ENCODE assay signal across 23 mouse cellular contexts in genomic region chr4:115733746-115734145, GRCm38 (mm10). TPM values are rescaled to one million over a fixed set of nuclear protein-coding genes. Genes with fewer than 3 reads are reported as not detected.
"Had no signal": no experiment of that assay in that cellular context is flagged by ENCODE, and none has a peak within 500 bp of the region (broad histone marks: within the 10 kb centered on the region; RNA-seq: fewer than 3 reads in every experiment).

No protein-coding gene starts in this region.

- H3K4me2 ChIP-seq: liver, embryonic 13.5 days; midbrain, embryonic 13.5 days; stomach, embryonic 15.5 days had no signal

- H3K9me3 ChIP-seq: liver, embryonic 13.5 days; midbrain, embryonic 10.5 days; midbrain, embryonic 13.5 days; stomach, embryonic 15.5 days had no signal

- DNase-seq: kidney, adult 2 months; kidney, postnatal 25 days; layer of hippocampus, adult 9-11 months; liver, embryonic 13.5 days; lung, adult 2 months; lung, postnatal 14 days; lung, postnatal 4 days; thymus, adult 2 months; thymus, postnatal 25 days had no signal

- H3K36me3 ChIP-seq: liver, embryonic 13.5 days; midbrain, embryonic 10.5 days; midbrain, embryonic 13.5 days; stomach, embryonic 15.5 days had no signal

- H3K4me3 ChIP-seq: layer of hippocampus, adult 2 months; liver, embryonic 13.5 days; midbrain, embryonic 10.5 days; midbrain, embryonic 13.5 days; myocyte; stomach, embryonic 15.5 days had no signal

- H3K9ac ChIP-seq: liver, embryonic 13.5 days; midbrain, embryonic 13.5 days; stomach, embryonic 15.5 days had no signal

- H3K27ac ChIP-seq: kidney, postnatal 0 days; layer of hippocampus, adult 2 months; liver, embryonic 13.5 days; midbrain, embryonic 10.5 days; midbrain, embryonic 13.5 days; stomach, embryonic 15.5 days had no signal

- H3K27me3 ChIP-seq: stomach, embryonic 15.5 days had no signal

- ATAC-seq: midbrain, embryonic 13.5 days; midbrain, embryonic 16.5 days had no signal

RNA-seq across cellular contexts. Expression of gene Tex38, which starts 47.1 kb away (rescaled TPM):
- total RNA-seq: left cerebral cortex, adult 18-20 months; liver, adult 2 months; megakaryocyte progenitor cell, adult 5-6 weeks; monocyte, adult 5-6 weeks had no signal
- polyA plus RNA-seq: kidney, embryonic 14.5 days; liver, embryonic 13.5 days; liver, embryonic 16.5 days; myocyte; neural tube, embryonic 11.5 days had no signal
